Mouse (Mus musculus) bone marrow macrophage, adult 2 months (primary cell): ENCODE data around the gene Fgl2.

Experiments
- CTCF ChIP-seq: IDR thresholded peaks from 2 replicates; pipeline ENCODE4 v1.5.1; 2012; ENCODE audit warnings: low read depth, mild to moderate bottlenecking, low read length, moderate library complexity
- POLR2A ChIP-seq: IDR thresholded peaks from 2 replicates; pipeline ENCODE4 v1.6.1; 2012; ENCODE audit warnings: mild to moderate bottlenecking, low read depth, low read length, borderline replicate concordance

DNA sequence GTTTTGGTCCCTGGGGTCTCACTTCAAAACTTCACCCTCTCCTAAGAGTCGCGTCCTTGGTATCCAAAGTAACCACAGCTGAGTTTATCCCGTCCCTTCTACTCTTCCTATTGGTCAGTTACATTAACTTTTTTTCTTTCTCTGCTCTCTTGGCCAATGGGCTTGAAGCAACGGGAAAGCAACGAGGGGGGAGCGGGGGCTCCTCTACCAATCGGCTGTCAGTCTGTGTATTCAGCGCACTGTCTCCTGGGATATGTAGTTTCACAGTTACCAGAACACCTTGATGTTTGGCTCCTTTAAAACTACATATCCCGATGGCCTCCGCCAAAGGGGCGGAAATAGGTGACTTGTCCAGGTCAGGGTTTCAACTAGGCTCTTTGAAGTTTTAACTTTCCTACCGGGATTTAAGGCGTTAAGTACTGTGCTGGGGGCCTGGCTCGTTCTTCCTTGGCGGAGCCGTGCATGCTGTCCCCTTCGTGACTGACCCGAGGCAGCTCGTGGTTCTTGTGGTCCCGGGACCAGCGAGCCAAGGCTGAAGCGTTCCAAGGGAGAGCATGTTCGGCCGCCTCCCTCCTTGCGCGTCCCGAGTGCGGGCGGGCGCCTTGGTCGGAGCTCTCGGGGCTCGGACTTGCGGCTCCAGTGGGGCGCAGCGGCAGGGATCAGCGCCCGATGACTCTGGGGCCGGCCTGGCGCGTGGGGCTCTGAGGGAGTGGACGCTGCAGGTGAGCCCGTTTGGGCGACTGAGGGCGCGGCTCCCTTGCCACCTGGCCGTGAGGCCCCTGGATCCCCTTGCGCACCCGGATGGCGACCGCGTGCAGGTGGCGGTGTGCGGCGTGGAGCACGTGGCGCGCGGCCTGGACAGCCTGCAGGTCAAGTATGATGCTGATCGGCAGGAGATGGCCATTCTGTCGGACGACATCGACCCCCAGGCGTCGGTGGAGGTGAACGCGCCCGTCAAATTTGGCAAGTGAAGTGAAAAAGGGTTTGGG lies 52.5 kb downstream of the Fgl2 start, which contains the start of the genes Ccdc146 and Fam185a:
- TF ChIP-seq POLR2A: 0 out of 2 replicates have a peak, but pooled peaks have one; percentile 27
- TF ChIP-seq CTCF: no peak
